Mouse (Mus musculus): Measurements from ENCODE around the gene Actr10. TPM values are rescaled to one million over a fixed set of nuclear protein-coding genes. Genes with fewer than 3 reads are reported as not detected.

Actr10 gene
- polyA plus RNA-seq, 1 experiment from 2014 or later = 290 TPM

DNA sequence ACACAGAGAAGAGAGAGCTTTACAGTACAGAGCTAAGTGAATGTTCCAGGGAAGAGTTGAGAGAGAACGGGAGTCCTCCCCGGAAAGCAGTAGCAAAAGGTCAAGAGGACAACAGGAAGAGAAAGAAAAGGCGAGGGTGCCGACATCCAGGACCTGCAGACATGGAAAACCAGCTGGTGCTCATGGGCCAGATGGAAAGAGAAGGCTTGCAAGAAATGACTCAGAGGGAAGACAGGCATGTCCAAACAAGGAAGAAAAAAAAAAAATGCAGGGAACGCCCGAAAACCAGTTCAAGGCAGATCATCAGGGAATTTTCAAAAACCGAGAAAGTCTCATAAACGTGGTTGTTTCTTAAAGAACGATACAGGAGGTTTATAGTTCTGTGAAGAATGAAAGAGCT lies 30.8 kb upstream of the Actr10 start:
- ATAC-seq (ENCODE audit: insufficient read depth, low FRiP score, low TSS enrichment) = no peak
- no peak overlapping the region for H3K27ac ChIP-seq (ENCODE audit: low read depth, low read length)
- 0 out of 2 replicates have a peak, but pooled peaks cover under 1% of the 10 kb centered on the region for H3K4me1 ChIP-seq (ENCODE audit: control insufficient read depth, insufficient read depth, low read length)
- no peak overlapping the region for H3K4me3 ChIP-seq (ENCODE audit: low read depth, low read length)
- H3K9me3 ChIP-seq (ENCODE audit: control insufficient read depth, low read length) = no peaks in the 10 kb centered on the region; the same call in 1 of the 2 replicates
- H3K4me2 ChIP-seq (ENCODE audit: low read depth) = no peak overlapping the region
- no peak overlapping the region for H3K9ac ChIP-seq (ENCODE audit: low read length)
- H3K36me3 ChIP-seq (ENCODE audit: control insufficient read depth, insufficient read depth, low read length) = no peaks in the 10 kb centered on the region
- WGBS = 83% methylated on average over 9 of the region's 9 CpGs
- H3K27me3 ChIP-seq (ENCODE audit: control insufficient read depth, insufficient read depth, low read length) = no peaks in the 10 kb centered on the region
- no peak for DNase-seq (ENCODE audit: low spot score)

DNA sequence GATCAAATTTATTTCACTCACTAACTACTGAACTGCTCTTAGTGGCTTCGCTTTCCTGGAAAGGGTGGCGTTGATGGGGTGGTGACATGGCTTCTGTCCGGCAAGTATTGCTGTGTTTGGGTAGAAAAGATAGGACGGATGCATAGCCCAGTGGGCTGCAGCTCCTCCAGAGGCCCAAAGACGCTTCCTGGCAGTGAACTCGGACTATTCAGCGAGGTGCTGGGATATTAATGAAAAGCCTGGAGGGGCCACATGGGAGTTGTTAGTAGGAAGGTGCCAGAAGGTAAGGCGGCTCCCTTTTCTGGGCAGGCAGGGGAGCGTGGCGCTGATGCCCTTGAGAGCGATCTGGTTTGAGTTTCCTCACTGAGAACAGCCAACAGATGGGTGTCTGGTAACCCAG lies 30.0 kb upstream of the Actr10 start:
- Histone ChIP-seq H3K4me3 (ENCODE audit: low read depth, low read length) (no peak overlapping the region), H3K4me1 (ENCODE audit: control insufficient read depth, insufficient read depth, low read length) (0 out of 2 replicates have a peak, but pooled peaks cover 3% of the 10 kb centered on the region), H3K36me3 (ENCODE audit: control insufficient read depth, insufficient read depth, low read length) (no peaks in the 10 kb centered on the region), H3K9me3 (ENCODE audit: control insufficient read depth, low read length) (no peaks in the 10 kb centered on the region; the same call in 1 of the 2 replicates), H3K27ac (ENCODE audit: low read depth, low read length) (no peak overlapping the region), H3K27me3 (ENCODE audit: control insufficient read depth, insufficient read depth, low read length) (no peaks in the 10 kb centered on the region), H3K4me2 (ENCODE audit: low read depth) (no peak overlapping the region), H3K9ac (ENCODE audit: low read length) (no peak overlapping the region)
- ATAC-seq (ENCODE audit: insufficient read depth, low FRiP score, low TSS enrichment) (no peak), DNase-seq (ENCODE audit: low spot score) (no peak)
- 87% methylated on average over 11 of the region's 11 CpGs for WGBS

GRCm38 (mm10) chr12:70908076-70908475 lies 29.6 kb upstream of the Actr10 start:
- DNase-seq (ENCODE audit: low spot score) (no peak), ATAC-seq (ENCODE audit: insufficient read depth, low FRiP score, low TSS enrichment) (no peak)
- Histone ChIP-seq H3K36me3 (ENCODE audit: control insufficient read depth, insufficient read depth, low read length) (no peaks in the 10 kb centered on the region), H3K27ac (ENCODE audit: low read depth, low read length) (no peak overlapping the region), H3K4me1 (ENCODE audit: control insufficient read depth, insufficient read depth, low read length) (0 out of 2 replicates have a peak, but pooled peaks cover 3% of the 10 kb centered on the region), H3K4me3 (ENCODE audit: low read depth, low read length) (no peak overlapping the region), H3K27me3 (ENCODE audit: control insufficient read depth, insufficient read depth, low read length) (no peaks in the 10 kb centered on the region), H3K4me2 (ENCODE audit: low read depth) (no peak overlapping the region), H3K9me3 (ENCODE audit: control insufficient read depth, low read length) (no peaks in the 10 kb centered on the region; the same call in 1 of the 2 replicates), H3K9ac (ENCODE audit: low read length) (no peak overlapping the region)
- WGBS = 79% methylated on average over 4 of the region's 4 CpGs

GRCm38 (mm10) chr12:70910241-70910720 lies 27.4 kb upstream of the Actr10 start:
- no peak overlapping the region for H3K4me2 ChIP-seq (ENCODE audit: low read depth)
- no peaks in the 10 kb centered on the region; the same call in 1 of the 2 replicates for H3K9me3 ChIP-seq (ENCODE audit: control insufficient read depth, low read length)
- 13% methylated on average over 9 of the region's 9 CpGs for whole genome bisulfite sequencing
- no peaks in the 10 kb centered on the region for H3K36me3 ChIP-seq (ENCODE audit: control insufficient read depth, insufficient read depth, low read length)
- 0 out of 2 replicates have a peak, but pooled peaks cover 3% of the 10 kb centered on the region for H3K4me1 ChIP-seq (ENCODE audit: control insufficient read depth, insufficient read depth, low read length)
- H3K27me3 ChIP-seq (ENCODE audit: control insufficient read depth, insufficient read depth, low read length) = no peaks in the 10 kb centered on the region
- H3K27ac ChIP-seq (ENCODE audit: low read depth, low read length) = no peak overlapping the region
- ATAC-seq (ENCODE audit: insufficient read depth, low FRiP score, low TSS enrichment) = peak; percentile 71
- H3K9ac ChIP-seq (ENCODE audit: low read length) = no peak overlapping the region
- peak; percentile 79 for DNase-seq (ENCODE audit: low spot score)
- H3K4me3 ChIP-seq (ENCODE audit: low read depth, low read length) = no peak overlapping the region

DNA sequence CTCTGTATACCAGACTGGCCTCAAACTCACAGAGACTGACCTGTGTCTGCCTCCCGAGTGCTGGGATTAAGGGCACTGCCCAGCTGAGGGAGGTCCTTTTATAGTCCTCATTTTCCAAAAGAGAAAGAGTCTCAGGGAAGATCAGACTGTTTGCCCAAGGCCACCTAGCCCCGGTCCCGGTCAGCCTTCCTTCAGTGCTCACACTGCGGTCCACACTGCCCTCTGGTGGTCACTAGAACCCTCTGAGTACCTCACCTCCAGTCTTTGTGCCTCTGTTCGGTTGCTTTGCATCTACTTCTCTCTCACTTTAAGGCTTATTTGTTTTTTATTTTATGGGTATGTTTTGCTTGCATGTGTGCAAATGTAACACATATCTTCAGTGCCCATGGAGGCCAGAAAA lies 26.6 kb upstream of the Actr10 start:
- H3K9me3 ChIP-seq (ENCODE audit: control insufficient read depth, low read length) = no peaks in the 10 kb centered on the region; the same call in 1 of the 2 replicates
- DNase-seq (ENCODE audit: low spot score) (peak; percentile 85), ATAC-seq (ENCODE audit: insufficient read depth, low FRiP score, low TSS enrichment) (peak; percentile 78; the same call in 1 of the 2 replicates)
- no peaks in the 10 kb centered on the region for H3K27me3 ChIP-seq (ENCODE audit: control insufficient read depth, insufficient read depth, low read length)
- no peak overlapping the region for H3K4me2 ChIP-seq (ENCODE audit: low read depth)
- no peak overlapping the region for H3K9ac ChIP-seq (ENCODE audit: low read length)
- 21% methylated on average over 5 of the region's 5 CpGs for WGBS
- H3K4me3 ChIP-seq (ENCODE audit: low read depth, low read length) = no peak overlapping the region
- no peaks in the 10 kb centered on the region for H3K36me3 ChIP-seq (ENCODE audit: control insufficient read depth, insufficient read depth, low read length)
- 0 out of 2 replicates have a peak, but pooled peaks cover 3% of the 10 kb centered on the region for H3K4me1 ChIP-seq (ENCODE audit: control insufficient read depth, insufficient read depth, low read length)
- no peak overlapping the region for H3K27ac ChIP-seq (ENCODE audit: low read depth, low read length)

DNA sequence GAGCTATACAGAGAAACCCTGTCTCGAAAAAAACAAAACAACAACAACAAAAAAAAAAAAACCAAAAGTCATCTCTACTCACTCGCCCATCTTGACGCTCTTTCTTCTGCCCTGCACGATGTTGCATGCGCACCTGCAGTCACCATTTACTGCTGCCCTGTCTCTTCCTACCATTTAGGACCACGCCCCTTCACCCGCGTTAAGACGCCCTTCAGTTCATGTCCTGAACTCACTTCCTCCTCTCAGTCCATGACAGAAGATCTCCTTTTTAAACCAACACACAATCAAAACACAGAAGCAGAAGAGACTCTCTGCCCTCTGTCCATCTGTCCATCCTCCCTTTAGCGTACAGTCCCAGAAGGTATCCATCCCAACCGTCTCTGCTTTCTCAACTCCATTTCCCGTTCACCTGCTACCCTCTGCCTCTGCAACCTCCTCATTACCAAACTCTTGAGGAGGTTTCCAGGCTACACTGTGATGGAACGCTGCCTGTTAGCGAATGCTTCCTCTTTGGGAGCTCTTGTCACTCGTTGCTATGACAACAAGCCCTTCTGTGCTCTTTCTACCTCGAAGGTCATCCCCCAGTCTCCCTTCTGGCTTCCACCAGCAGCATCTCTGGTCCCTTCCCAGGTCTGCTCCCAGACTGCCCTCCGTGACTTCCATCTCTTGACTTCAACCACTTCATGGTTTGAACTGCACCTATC lies 25.8 kb upstream of the Actr10 start:
- 68% methylated on average over 17 of the region's 17 CpGs for WGBS

DNA sequence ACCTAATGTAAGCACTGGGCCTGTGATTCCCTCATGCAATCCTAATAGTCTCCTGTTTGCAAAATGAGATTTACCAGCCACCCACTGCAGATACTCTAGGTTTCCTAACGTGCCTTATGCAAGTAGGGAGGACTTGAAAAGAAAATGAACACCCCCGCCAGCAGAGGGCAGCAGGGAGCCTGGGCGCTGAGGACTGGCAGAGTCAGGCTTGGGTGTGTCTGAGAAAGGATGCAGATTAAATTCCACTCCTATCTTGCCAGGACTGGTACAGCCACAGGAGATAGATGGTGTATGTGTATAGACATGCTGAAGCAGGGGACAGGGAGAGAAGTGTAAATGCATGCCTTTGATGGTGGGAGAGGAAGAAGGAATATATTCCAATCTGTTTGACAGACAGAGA lies 24.2 kb upstream of the Actr10 start:
- no peak overlapping the region for H3K4me3 ChIP-seq (ENCODE audit: low read depth, low read length)
- no peaks in the 10 kb centered on the region for H3K36me3 ChIP-seq (ENCODE audit: control insufficient read depth, insufficient read depth, low read length)
- WGBS = 49% methylated on average over 3 of the region's 3 CpGs
- no peak overlapping the region for H3K27ac ChIP-seq (ENCODE audit: low read depth, low read length)
- DNase-seq (ENCODE audit: low spot score) = peak; percentile 22
- H3K9me3 ChIP-seq (ENCODE audit: control insufficient read depth, low read length) = no peaks in the 10 kb centered on the region
- H3K27me3 ChIP-seq (ENCODE audit: control insufficient read depth, insufficient read depth, low read length) = no peaks in the 10 kb centered on the region
- no peak overlapping the region for H3K4me2 ChIP-seq (ENCODE audit: low read depth)
- ATAC-seq (ENCODE audit: insufficient read depth, low FRiP score, low TSS enrichment) = no peak
- H3K4me1 ChIP-seq (ENCODE audit: control insufficient read depth, insufficient read depth, low read length) = 0 out of 2 replicates have a peak, but pooled peaks cover 3% of the 10 kb centered on the region
- no peak overlapping the region for H3K9ac ChIP-seq (ENCODE audit: low read length)

More for the DNA sequence above, 25.8 kb upstream of the Actr10 start:
- H3K4me3 ChIP-seq (ENCODE audit: low read depth, low read length) = no peak overlapping the region
- H3K27ac ChIP-seq (ENCODE audit: low read depth, low read length) = no peak overlapping the region
- ATAC-seq (ENCODE audit: insufficient read depth, low FRiP score, low TSS enrichment) (no peak), DNase-seq (ENCODE audit: low spot score) (no peak)
- no peaks in the 10 kb centered on the region for H3K9me3 ChIP-seq (ENCODE audit: control insufficient read depth, low read length)
- no peak overlapping the region for H3K9ac ChIP-seq (ENCODE audit: low read length)
- no peaks in the 10 kb centered on the region for H3K27me3 ChIP-seq (ENCODE audit: control insufficient read depth, insufficient read depth, low read length)
- no peak overlapping the region for H3K4me2 ChIP-seq (ENCODE audit: low read depth)
- 0 out of 2 replicates have a peak, but pooled peaks cover 3% of the 10 kb centered on the region for H3K4me1 ChIP-seq (ENCODE audit: control insufficient read depth, insufficient read depth, low read length)
- H3K36me3 ChIP-seq (ENCODE audit: control insufficient read depth, insufficient read depth, low read length) = no peaks in the 10 kb centered on the region

DNA sequence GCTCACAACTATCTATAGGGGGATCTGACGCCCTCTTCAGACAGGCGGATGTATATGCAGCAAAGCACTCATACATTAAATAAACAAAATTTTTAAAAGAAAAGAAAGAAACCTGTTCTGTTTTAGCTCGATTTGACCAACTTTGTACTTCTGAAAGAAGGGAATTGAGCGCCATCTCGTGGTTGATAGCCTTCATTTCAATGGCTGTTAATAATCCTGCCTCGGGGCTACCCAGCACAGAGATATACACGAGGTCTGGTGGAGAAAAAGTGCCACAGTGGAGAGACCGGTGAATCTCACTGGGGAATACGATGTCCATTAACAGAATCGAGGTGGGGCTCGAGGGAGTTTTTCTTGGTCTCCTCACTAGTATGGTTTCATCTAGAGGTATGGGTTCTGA lies 23.3 kb upstream of the Actr10 start:
- Histone ChIP-seq H3K36me3 (ENCODE audit: control insufficient read depth, insufficient read depth, low read length) (no peaks in the 10 kb centered on the region), H3K9ac (ENCODE audit: low read length) (no peak overlapping the region), H3K27me3 (ENCODE audit: control insufficient read depth, insufficient read depth, low read length) (no peaks in the 10 kb centered on the region), H3K4me3 (ENCODE audit: low read depth, low read length) (no peak overlapping the region), H3K9me3 (ENCODE audit: control insufficient read depth, low read length) (no peaks in the 10 kb centered on the region), H3K27ac (ENCODE audit: low read depth, low read length) (no peak overlapping the region), H3K4me1 (ENCODE audit: control insufficient read depth, insufficient read depth, low read length) (0 out of 2 replicates have a peak, but pooled peaks cover 3% of the 10 kb centered on the region), H3K4me2 (ENCODE audit: low read depth) (no peak overlapping the region)
- 55% methylated on average over 11 of the region's 11 CpGs for WGBS
- peak; percentile 20 for DNase-seq (ENCODE audit: low spot score)
- ATAC-seq (ENCODE audit: insufficient read depth, low FRiP score, low TSS enrichment) = no peak

DNA sequence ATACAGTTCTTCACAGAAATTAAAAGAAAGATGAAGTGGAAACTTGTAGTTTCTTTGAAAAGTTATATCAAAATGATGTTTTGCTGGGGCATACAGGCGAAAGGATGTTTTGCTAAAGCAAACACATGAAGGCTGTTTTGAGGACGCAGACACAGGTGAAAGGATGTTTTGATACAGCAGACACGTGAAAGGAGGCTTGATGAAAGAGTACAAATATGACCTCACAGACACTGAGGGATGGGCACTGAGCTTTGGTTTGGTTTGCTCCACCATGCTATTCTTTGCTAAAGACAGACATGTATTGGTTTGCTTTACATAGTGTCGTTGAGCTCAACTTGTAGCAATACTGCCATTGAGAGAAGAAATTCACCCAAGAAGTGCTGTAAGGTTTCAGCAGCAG lies 7.9 kb upstream of the Actr10 start:
- Histone ChIP-seq H3K27me3 (ENCODE audit: control insufficient read depth, insufficient read depth, low read length) (no peaks in the 10 kb centered on the region), H3K4me1 (ENCODE audit: control insufficient read depth, insufficient read depth, low read length) (no peaks in the 10 kb centered on the region), H3K36me3 (ENCODE audit: control insufficient read depth, insufficient read depth, low read length) (no peaks in the 10 kb centered on the region), H3K4me2 (ENCODE audit: low read depth) (no peak overlapping the region), H3K4me3 (ENCODE audit: low read depth, low read length) (no peak overlapping the region), H3K9me3 (ENCODE audit: control insufficient read depth, low read length) (no peaks in the 10 kb centered on the region), H3K27ac (ENCODE audit: low read depth, low read length) (no peak overlapping the region), H3K9ac (ENCODE audit: low read length) (no peak overlapping the region)
- DNase-seq (ENCODE audit: low spot score) (no peak), ATAC-seq (ENCODE audit: insufficient read depth, low FRiP score, low TSS enrichment) (no peak)
- 87% methylated on average over 4 of the region's 4 CpGs for WGBS
